Mouse (Mus musculus) stomach, embryonic 14.5 days (tissue): Measurements from ENCODE around the gene Isg20l2. TPM values are rescaled to one million over a fixed set of nuclear protein-coding genes. Genes with fewer than 3 reads are reported as not detected.
A peak's percentile ranks its signal among the peaks of the same experiment; 100 is the strongest.

Experiments used
- ATAC-seq: fragments of 200-750 bp; cut with Nextera tagmentation; 2 replicates; pipeline ENCODE4 v1.8.0; 2017; ENCODE audit warnings: low read depth, moderate TSS enrichment; ENCODE audit not compliant: insufficient number of reproducible peaks, insufficient read depth, low FRiP score
- H3K27ac ChIP-seq: fragments of 300-500 bp; sonication (generic); 2 replicates; pipeline ENCODE4 v1.5.1; 2014; ENCODE audit warnings: mild to moderate bottlenecking, low read length, moderate library complexity, mixed read lengths
- H3K27me3 ChIP-seq: fragments of 300-500 bp; sonication (generic); 2 replicates; pipeline ENCODE4 v1.6.1; 2014; ENCODE audit warnings: low read length, control low read depth, mixed read lengths; ENCODE audit not compliant: control insufficient read depth, insufficient read depth
- H3K36me3 ChIP-seq: fragments of 300-500 bp; sonication (generic); 2 replicates; pipeline ENCODE4 v1.6.1; 2014; ENCODE audit warnings: mild to moderate bottlenecking, control low read depth, low read length, moderate library complexity, mixed read lengths; ENCODE audit not compliant: control insufficient read depth, insufficient read depth
- H3K4me1 ChIP-seq: fragments of 300-500 bp; sonication (generic); 2 replicates; pipeline ENCODE4 v1.6.1; 2014; ENCODE audit warnings: low read length, control low read depth, mixed read lengths; ENCODE audit not compliant: control insufficient read depth, insufficient read depth
- H3K4me2 ChIP-seq: fragments of 300-500 bp; sonication (generic); replicated peaks from 2 replicates; pipeline ENCODE4 v1.6.1; 2014; ENCODE audit warnings: low read depth, low read length, control low read depth
- H3K4me3 ChIP-seq: fragments of 300-500 bp; sonication (generic); 2 replicates; pipeline ENCODE4 v1.5.1; 2014; ENCODE audit warnings: low read depth, low read length, control low read depth
- H3K9ac ChIP-seq: fragments of 300-500 bp; sonication (generic); replicated peaks from 2 replicates; pipeline ENCODE4 v1.6.1; 2014; ENCODE audit warnings: low read depth, mild to moderate bottlenecking, control low read depth, low read length, moderate library complexity, mixed read lengths
- H3K9me3 ChIP-seq: fragments of 300-500 bp; sonication (generic); 2 replicates; pipeline ENCODE4 v1.6.1; 2016; ENCODE audit warnings: low read depth, low read length, control low read depth; ENCODE audit not compliant: control insufficient read depth
- WGBS: fragments of 180-500 bp; shearing (Covaris S2); extraction: QIAGEN DNeasy Blood & Tissue Kit; methylation state at CpG from one replicate; pipeline ENCODE4 v1.1.7; 2014; 5-methylcytosine and 5-hydroxymethylcytosine counted together
- polyA plus RNA-seq: library from polyadenylated mRNA; unstranded; fragments of >200 nt; fragmentation: Nextera tagmentation; extraction: Ambion mirVana; gene quantifications from 2 replicates; pipeline ENCODE4 v1.2.1, GENCODE M21; 2014

Isg20l2 gene
- polyA plus RNA-seq, 1 experiment from 2014 or later: 35.4 TPM

DNA sequence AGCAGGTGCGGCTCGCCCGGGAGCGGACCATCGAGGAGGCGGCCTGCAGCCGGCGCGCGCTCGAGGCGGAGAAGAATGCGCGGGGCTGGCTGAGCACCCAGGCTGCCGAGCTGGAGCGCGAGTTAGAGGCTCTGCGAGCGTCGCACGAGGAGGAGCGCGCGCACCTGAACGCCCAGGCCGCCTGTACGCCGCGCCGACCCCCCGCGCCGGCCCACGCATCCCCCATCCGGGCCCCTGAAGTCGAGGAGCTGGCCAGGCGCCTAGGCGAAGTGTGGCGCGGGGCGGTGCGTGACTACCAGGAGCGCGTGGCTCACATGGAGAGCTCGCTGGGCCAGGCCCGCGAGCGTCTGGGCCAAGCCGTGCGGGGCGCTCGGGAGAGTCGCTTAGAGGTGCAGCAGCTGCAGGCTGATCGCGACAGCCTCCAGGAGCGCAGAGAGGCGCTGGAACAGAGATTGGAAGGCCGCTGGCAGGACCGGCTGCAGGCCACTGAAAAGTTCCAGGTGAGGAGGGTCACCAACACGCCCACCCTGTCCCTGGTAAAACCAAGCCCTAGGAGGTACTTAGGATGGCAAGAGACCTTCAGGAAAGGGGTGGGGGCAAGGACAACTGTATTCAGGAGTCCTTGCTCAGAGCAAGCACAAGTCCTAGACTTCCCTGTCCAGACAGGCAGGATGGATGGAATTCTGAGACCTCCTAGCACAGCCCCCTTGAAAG, 41.5 kb downstream of the Isg20l2 start:
- 1% methylated on average over 50 of the region's 60 CpGs for WGBS

DNA sequence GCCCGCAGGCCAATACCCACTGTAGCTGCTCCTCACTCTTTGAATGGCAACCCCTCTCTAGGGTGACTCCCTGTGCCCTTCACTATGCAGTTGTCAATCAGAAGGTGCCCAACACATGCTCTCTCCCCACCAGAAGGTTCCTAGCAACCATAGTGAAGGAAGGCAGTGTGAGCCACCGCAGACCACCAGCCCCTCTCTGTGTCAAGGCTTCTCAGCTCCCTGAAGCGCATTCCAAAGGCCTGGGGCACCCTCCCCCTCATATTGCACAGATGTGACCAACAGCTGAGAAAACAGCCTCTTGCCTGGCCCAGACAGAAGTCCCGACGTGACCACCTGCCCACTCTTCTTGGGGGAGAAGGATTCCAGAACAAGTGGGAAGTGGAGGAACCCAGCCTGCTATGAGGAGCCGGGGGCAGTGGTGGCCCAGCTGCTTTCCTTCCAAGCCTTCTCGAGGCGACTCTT, 42.1 kb downstream of the Isg20l2 start:
- Histone ChIP-seq H3K27ac (peak overlapping the region; percentile 58; the same call in 1 of the 2 replicates), H3K9ac (peak overlapping the region; percentile 65), H3K4me2 (peak overlapping the region; percentile 93), H3K27me3 (no peaks in the 10 kb centered on the region), H3K9me3 (no peaks in the 10 kb centered on the region), H3K4me3 (peak overlapping the region; percentile 54), H3K36me3 (no peaks in the 10 kb centered on the region; the same call in 1 of the 2 replicates), H3K4me1 (peaks cover 38% of the 10 kb centered on the region)
- ATAC-seq: no peak
- 11% methylated on average over 8 of the region's 8 CpGs for WGBS

More for the DNA sequence above, 41.5 kb downstream of the Isg20l2 start:
- ATAC-seq: no peak
- Histone ChIP-seq H3K4me1 (peaks cover 38% of the 10 kb centered on the region), H3K4me3 (peak overlapping the region; percentile 54), H3K4me2 (peak overlapping the region; percentile 93), H3K36me3 (no peaks in the 10 kb centered on the region; the same call in 1 of the 2 replicates), H3K27ac (peak overlapping the region; percentile 58; the same call in 1 of the 2 replicates), H3K27me3 (no peaks in the 10 kb centered on the region), H3K9me3 (no peaks in the 10 kb centered on the region), H3K9ac (peak overlapping the region; percentile 65)

DNA sequence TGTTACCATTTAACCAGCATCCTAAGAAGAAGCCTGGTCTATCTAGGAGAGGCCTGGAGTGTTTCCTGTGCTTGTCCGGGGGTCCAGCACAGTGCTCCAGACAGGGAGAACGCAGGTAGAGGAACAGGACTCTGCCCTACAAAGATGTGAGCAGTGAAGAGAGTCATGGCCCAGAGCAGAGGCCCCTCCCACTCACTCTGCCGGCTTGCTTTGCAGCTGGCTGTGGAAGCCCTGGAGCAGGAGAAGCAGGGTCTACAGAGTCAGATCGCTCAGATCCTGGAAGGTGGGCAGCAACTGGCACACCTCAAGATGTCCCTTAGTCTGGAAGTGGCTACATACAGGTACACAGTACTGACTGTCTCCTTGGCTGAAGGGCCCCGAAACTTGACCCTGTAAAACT, 42.7 kb downstream of the Isg20l2 start:
- Histone ChIP-seq H3K9ac (no peak overlapping the region), H3K27ac (no peak overlapping the region), H3K36me3 (no peaks in the 10 kb centered on the region; the same call in 1 of the 2 replicates), H3K9me3 (no peaks in the 10 kb centered on the region), H3K4me3 (peak overlapping the region; percentile 54), H3K27me3 (no peaks in the 10 kb centered on the region), H3K4me2 (peak overlapping the region; percentile 93), H3K4me1 (peaks cover 38% of the 10 kb centered on the region)
- 24% methylated on average over 5 of the region's 5 CpGs for whole genome bisulfite sequencing
- no peak for ATAC-seq

DNA sequence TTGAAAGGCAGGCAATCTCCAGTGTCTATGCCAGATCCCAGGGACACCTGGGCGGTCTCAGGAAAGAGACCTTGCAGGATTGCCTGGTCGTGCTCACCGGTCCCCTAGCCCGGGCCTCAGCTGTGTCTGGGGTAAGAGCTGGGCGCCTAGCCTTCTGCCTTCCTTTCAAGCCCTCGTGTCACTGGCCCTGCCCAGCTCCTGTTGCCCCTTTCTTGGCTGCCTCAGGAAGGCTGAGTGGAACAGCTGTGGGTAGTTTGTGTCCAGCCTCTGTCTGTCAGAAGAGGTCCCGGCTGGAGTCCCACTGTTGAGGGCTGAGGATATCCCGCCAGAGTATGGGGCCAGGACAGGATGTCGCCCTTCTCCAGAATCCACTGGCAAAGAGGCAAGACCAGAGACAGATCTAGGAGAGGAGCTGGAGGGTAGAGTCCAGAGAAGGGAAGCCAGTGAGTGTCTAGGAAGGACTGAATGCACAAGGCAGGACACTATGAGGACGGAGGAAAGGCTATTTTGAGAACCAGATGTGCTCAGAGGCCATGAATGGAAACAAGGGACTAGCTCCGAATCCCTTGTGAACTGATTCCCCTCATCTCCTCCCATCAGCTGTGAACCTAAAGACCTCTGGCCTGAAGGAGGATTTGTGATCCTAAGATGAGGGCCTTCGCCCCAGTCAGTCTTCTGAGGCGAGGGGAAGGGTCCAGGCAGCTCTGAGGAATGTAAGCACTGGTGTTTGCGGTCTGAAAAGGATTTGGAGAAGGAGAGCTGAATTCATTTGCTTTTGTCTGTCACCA, 43.7 kb downstream of the Isg20l2 start:
- H3K9ac ChIP-seq: 0 out of 2 replicates have a peak overlapping the region, but pooled peaks have one; percentile 0
- peak overlapping the region; percentile 52; the same call in 1 of the 2 replicates for H3K27ac ChIP-seq

DNA sequence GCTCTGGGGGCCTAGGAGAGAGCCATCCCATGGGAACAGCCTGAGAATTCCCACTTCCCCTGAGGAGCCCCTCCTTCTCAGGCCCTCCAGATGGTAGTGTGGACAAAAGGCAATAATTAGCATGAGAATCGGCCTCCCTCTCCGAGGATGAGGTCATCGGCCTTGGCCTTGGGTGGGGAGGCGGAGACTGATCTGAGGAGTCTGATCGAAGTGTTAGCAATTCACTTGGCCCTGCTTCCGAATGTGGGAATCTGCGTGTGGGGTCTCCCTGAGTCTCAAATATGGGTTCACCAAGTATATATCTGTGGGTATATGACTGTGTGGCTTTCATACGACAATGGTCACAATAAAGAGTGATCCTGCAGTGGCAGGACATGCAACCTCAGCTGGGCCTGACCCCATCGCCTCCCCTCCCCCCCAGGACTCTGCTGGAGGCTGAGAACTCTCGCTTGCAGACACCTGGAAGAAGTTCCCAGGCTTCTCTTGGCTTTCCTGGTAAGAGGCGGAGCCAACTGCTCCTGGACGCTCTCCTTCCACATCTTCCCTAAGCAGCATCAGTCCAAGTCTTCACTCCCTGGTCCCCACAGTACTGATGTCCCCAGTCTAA, 44.4 kb downstream of the Isg20l2 start:
- no peak for ATAC-seq
- Histone ChIP-seq H3K27ac (peak overlapping the region; percentile 52; the same call in 1 of the 2 replicates), H3K36me3 (no peaks in the 10 kb centered on the region; the same call in 1 of the 2 replicates), H3K4me1 (peaks cover 38% of the 10 kb centered on the region), H3K9me3 (no peaks in the 10 kb centered on the region), H3K4me3 (no peak overlapping the region), H3K4me2 (peak overlapping the region; percentile 93), H3K9ac (0 out of 2 replicates have a peak overlapping the region, but pooled peaks have one; percentile 0), H3K27me3 (no peaks in the 10 kb centered on the region)
- 29% methylated on average over 12 of the region's 12 CpGs for WGBS

More for the DNA sequence above, 43.7 kb downstream of the Isg20l2 start:
- Histone ChIP-seq H3K4me1 (peaks cover 38% of the 10 kb centered on the region), H3K27me3 (no peaks in the 10 kb centered on the region), H3K4me3 (peak overlapping the region; percentile 3; the same call in 1 of the 2 replicates), H3K9me3 (no peaks in the 10 kb centered on the region), H3K4me2 (peak overlapping the region; percentile 93), H3K36me3 (no peaks in the 10 kb centered on the region; the same call in 1 of the 2 replicates)
- ATAC-seq: no peak
- WGBS: 45% methylated on average over 14 of the region's 14 CpGs

DNA sequence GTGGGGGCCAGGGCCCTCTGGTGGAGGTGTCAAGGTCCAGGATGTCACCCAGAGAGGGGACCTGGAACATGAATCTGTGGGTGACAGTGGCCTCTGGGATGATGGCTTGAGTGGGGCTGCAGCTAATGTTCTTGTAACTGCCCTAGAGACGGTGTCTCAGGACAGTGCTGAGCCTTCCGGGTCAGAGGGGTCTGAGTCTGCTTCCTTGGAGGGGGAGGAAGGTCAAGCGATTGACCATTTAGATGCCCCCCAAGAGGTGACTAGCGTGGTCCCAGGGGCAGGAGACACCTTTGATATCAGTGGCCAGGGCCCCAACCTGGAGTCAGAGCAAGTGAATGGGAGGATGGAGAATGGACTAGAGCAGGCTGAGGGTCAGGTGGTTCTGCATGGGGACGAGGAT, 49.4 kb downstream of the Isg20l2 start:
- H3K27me3 ChIP-seq: no peaks in the 10 kb centered on the region
- no peaks in the 10 kb centered on the region; the same call in 1 of the 2 replicates for H3K36me3 ChIP-seq
- H3K4me2 ChIP-seq: no peak overlapping the region
- no peak for ATAC-seq
- H3K9ac ChIP-seq: no peak overlapping the region
- WGBS: 81% methylated on average over 5 of the region's 5 CpGs
- peaks cover 36% of the 10 kb centered on the region for H3K4me1 ChIP-seq
- H3K9me3 ChIP-seq: no peaks in the 10 kb centered on the region
- no peak overlapping the region for H3K4me3 ChIP-seq
- no peak overlapping the region for H3K27ac ChIP-seq

DNA sequence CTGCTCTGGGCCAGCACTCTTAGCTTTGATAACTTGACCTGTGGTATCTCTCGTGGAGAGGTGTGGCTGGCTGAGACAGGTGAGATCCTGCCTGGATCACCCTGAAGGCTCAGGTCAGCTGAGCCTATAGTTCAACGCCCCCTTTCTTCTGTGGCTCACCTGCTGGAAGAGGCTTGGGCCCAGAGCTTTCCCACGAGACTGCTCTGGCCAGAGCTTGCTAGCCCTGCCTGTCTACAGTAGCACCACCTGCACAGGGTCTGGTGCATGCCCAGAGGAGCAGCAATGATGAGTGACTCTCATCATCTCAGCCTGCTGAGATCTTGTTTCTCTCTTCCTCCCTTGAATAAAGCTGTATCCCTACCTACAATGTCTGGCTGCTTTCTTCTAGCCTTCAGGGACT, 50.0 kb downstream of the Isg20l2 start:
- H3K36me3 ChIP-seq: no peaks in the 10 kb centered on the region; the same call in 1 of the 2 replicates
- H3K4me3 ChIP-seq: no peak overlapping the region
- H3K4me1 ChIP-seq: peaks cover 33% of the 10 kb centered on the region
- ATAC-seq: no peak
- H3K9me3 ChIP-seq: no peaks in the 10 kb centered on the region
- no peak overlapping the region for H3K4me2 ChIP-seq
- no peaks in the 10 kb centered on the region for H3K27me3 ChIP-seq
- no peak overlapping the region for H3K9ac ChIP-seq
- no peak overlapping the region for H3K27ac ChIP-seq
- WGBS: 48% methylated on average over 3 of the region's 3 CpGs

DNA sequence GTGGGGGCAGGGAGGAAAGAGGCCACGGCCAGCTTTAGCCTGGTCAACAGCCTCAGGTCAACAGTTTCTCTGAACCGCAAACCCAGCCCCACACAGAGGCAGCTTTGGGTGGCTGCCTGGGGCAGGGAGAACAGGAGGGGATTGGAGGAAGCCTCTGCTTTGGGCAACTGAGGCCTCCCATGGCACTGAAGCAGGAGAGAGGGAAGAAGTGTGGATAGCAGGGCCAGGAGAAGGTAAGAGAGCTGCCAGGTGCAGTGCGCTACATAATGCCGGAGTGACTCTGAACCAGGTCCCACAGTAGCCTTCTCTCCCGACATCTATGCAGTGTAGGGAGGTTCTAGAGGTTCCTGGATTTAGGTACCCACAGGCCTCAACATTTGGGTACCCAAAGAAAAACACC, 50.6 kb downstream of the Isg20l2 start:
- H3K4me1 ChIP-seq: peaks cover 37% of the 10 kb centered on the region
- H3K4me3 ChIP-seq: no peak overlapping the region
- no peak overlapping the region for H3K4me2 ChIP-seq
- no peak overlapping the region for H3K9ac ChIP-seq
- WGBS: 59% methylated on average over 5 of the region's 5 CpGs
- H3K36me3 ChIP-seq: no peaks in the 10 kb centered on the region; the same call in 1 of the 2 replicates
- H3K27me3 ChIP-seq: no peaks in the 10 kb centered on the region
- no peak overlapping the region for H3K27ac ChIP-seq
- no peak for ATAC-seq
- no peaks in the 10 kb centered on the region for H3K9me3 ChIP-seq
